Mouse (Mus musculus) stomach, postnatal 0 days (tissue): ENCODE data around the gene Hist3h2ba. TPM values are rescaled to one million over a fixed set of nuclear protein-coding genes. Genes with fewer than 3 reads are reported as not detected.
A peak's percentile ranks its signal among the peaks of the same experiment; 100 is the strongest.

Experiments used
- ATAC-seq: fragments of 200-750 bp; cut with Nextera tagmentation; 2 replicates; pipeline ENCODE4 v1.8.0; 2017; ENCODE audit not compliant: low FRiP score, low TSS enrichment
- DNase-seq: peaks from one replicate; pipeline ENCODE4 v3.0.0-alpha.2; 2016; ENCODE audit warnings: low spot score
- H3K27ac ChIP-seq: fragments of 300-500 bp; sonication (generic); replicated peaks from 2 replicates; pipeline ENCODE4 v1.5.1; 2014; ENCODE audit warnings: mild to moderate bottlenecking, control low read depth
- H3K27me3 ChIP-seq: fragments of 300-500 bp; sonication (generic); 2 replicates; pipeline ENCODE4 v1.6.1; 2014; ENCODE audit warnings: low read length; ENCODE audit not compliant: control insufficient read depth, insufficient read depth
- H3K36me3 ChIP-seq: fragments of 300-500 bp; sonication (generic); 2 replicates; pipeline ENCODE4 v1.6.1; 2014; ENCODE audit warnings: low read length, mixed read lengths; ENCODE audit not compliant: control insufficient read depth, insufficient read depth
- H3K4me1 ChIP-seq: fragments of 300-500 bp; sonication (generic); replicated peaks from 2 replicates; pipeline ENCODE4 v1.6.1; 2014; ENCODE audit warnings: antibody characterized with exemption; ENCODE audit not compliant: control insufficient read depth, insufficient read depth
- H3K4me2 ChIP-seq: fragments of 300-500 bp; sonication (generic); replicated peaks from 2 replicates; pipeline ENCODE4 v1.6.1; 2014; ENCODE audit warnings: low read depth, mild to moderate bottlenecking, control low read depth, moderate library complexity
- H3K4me3 ChIP-seq: fragments of 300-500 bp; sonication (generic); 2 replicates; pipeline ENCODE4 v1.5.1; 2014; ENCODE audit warnings: low read depth, low read length, control low read depth
- H3K9ac ChIP-seq: fragments of 300-500 bp; sonication (generic); 2 replicates; pipeline ENCODE4 v1.6.1; 2014; ENCODE audit warnings: mild to moderate bottlenecking, low read length, control low read depth, mixed read lengths
- H3K9me3 ChIP-seq: fragments of 300-500 bp; sonication (generic); 2 replicates; pipeline ENCODE4 v1.6.1; 2016; ENCODE audit warnings: low read length; ENCODE audit not compliant: control insufficient read depth
- CTCF ChIP-seq: IDR thresholded peaks from 2 replicates; pipeline ENCODE4 v1.5.1; 2016; ENCODE audit warnings: antibody characterized with exemption, low read depth, mild to moderate bottlenecking, moderate library complexity
- EP300 ChIP-seq: optimal IDR thresholded peaks from 2 replicates; pipeline ENCODE3; 2016; ENCODE audit warnings: antibody characterized with exemption
- WGBS: fragments of 180-500 bp; shearing (Covaris S2); extraction: QIAGEN DNeasy Blood & Tissue Kit; methylation state at CpG from one replicate; pipeline ENCODE4 v1.1.7; 2014; 5-methylcytosine and 5-hydroxymethylcytosine counted together
- polyA plus RNA-seq: library from polyadenylated mRNA; unstranded; fragments of >200 nt; fragmentation: Nextera tagmentation; extraction: Ambion mirVana; gene quantifications from 2 replicates; pipeline ENCODE4 v1.2.1, GENCODE M21; 2015

Gene Hist3h2ba
- polyA plus RNA-seq, 1 experiment from 2014 or later, result 7.5 TPM

GRCm38 (mm10) chr11:58913776-58914175 is 34.9 kb upstream of the Hist3h2ba start:
- 54% methylated on average over 1 of the region's 1 CpGs for WGBS
- Histone ChIP-seq H3K9me3 (no peaks in the 10 kb centered on the region), H3K4me3 (no peak overlapping the region), H3K4me2 (no peak overlapping the region), H3K36me3 (no peaks in the 10 kb centered on the region), H3K27me3 (no peaks in the 10 kb centered on the region), H3K4me1 (0 out of 2 replicates have a peak, but pooled peaks cover 3% of the 10 kb centered on the region), H3K27ac (no peak overlapping the region), H3K9ac (no peak overlapping the region)
- TF ChIP-seq CTCF, result no peak
- TF ChIP-seq EP300, result no peak
- DNase-seq (no peak), ATAC-seq (no peak)

GRCm38 (mm10) chr11:58914461-58915028 is 34.2 kb upstream of the Hist3h2ba start:
- TF ChIP-seq EP300 (no peak), CTCF (peak; percentile 83)
- 12% methylated on average over 17 of the region's 17 CpGs for WGBS
- peak; percentile 37 for DNase-seq
- H3K4me2 ChIP-seq, result peak overlapping the region; percentile 79
- peak; percentile 56 for ATAC-seq
- no peaks in the 10 kb centered on the region for H3K27me3 ChIP-seq
- H3K4me1 ChIP-seq, result 0 out of 2 replicates have a peak, but pooled peaks cover 3% of the 10 kb centered on the region
- no peaks in the 10 kb centered on the region for H3K9me3 ChIP-seq
- H3K9ac ChIP-seq, result peak overlapping the region; percentile 58
- no peak overlapping the region for H3K27ac ChIP-seq
- peak overlapping the region; percentile 37 for H3K4me3 ChIP-seq
- no peaks in the 10 kb centered on the region for H3K36me3 ChIP-seq

- H3K9me3 ChIP-seq, result no peaks in the 10 kb centered on the region
These were observed 31.6 kb upstream of the Hist3h2ba start for GRCm38 (mm10) chr11:58916879-58917744.

DNA sequence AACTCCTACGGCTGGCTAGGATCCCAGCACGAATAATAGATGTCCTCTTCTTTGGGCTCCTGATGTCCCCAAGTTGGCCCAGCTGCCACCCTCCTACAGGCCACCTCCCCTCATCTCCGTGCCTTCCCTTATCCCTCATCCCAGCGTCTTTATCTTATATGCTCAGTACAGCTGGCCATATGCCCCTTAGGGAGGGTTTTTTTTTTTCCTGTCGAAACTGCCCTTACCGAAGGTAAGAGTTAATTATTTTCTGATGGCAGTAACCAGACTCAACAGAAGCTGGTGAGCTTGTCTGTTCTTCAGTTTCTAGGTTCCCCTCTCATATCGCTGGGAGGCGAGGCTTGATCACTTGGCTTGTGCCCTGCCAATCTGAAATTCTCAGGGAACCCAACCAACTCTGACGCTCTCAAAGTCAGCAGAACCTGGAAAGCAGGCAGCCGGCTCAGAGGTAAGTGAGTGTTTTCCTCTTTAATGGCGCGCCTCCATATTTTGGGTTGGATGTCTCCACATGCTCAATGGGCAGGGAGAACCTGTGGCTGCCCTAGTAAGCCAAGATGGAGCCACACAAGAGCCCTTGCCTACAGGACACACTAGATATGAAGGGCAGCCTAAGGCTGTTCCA is 30.9 kb upstream of the Hist3h2ba start, which contains the start of gene Btnl10:
Gene Btnl10, plus strand, starts transcription at position 164 of the 622 bp plus-strand sequence.
- no peak within 1 kb of the TSS for H3K4me2 ChIP-seq
- no peaks in the 10 kb centered on the region for H3K36me3 ChIP-seq
- DNase-seq (no peak), ATAC-seq (no peak)
- 0 out of 2 replicates have a peak, but pooled peaks cover 3% of the 10 kb centered on the region for H3K4me1 ChIP-seq
- H3K4me3 ChIP-seq, result no peak within 1 kb of the TSS
- TF ChIP-seq CTCF (no peak), EP300 (no peak)
- no peak within 1 kb of the TSS for H3K9ac ChIP-seq
- WGBS, result 82% methylated on average over 12 of the region's 12 CpGs
- no peak within 1 kb of the TSS for H3K27ac ChIP-seq
- no peaks in the 10 kb centered on the region for H3K27me3 ChIP-seq
- no peaks in the 10 kb centered on the region for H3K9me3 ChIP-seq

More at GRCm38 (mm10) chr11:58916879-58917744, 31.6 kb upstream of the Hist3h2ba start:
- Histone ChIP-seq H3K27ac (no peak overlapping the region), H3K27me3 (no peaks in the 10 kb centered on the region), H3K4me2 (no peak overlapping the region), H3K4me1 (0 out of 2 replicates have a peak, but pooled peaks cover 3% of the 10 kb centered on the region), H3K36me3 (no peaks in the 10 kb centered on the region), H3K4me3 (no peak overlapping the region), H3K9ac (no peak overlapping the region)
- DNase-seq (peak; percentile 49), ATAC-seq (0 out of 2 replicates have a peak, but pooled peaks have one; percentile 14)
- peak; percentile 69 for TF ChIP-seq CTCF
- TF ChIP-seq EP300, result no peak
- WGBS, result 50% methylated on average over 14 of the region's 14 CpGs

GRCm38 (mm10) chr11:58918759-58919158 is 30.0 kb upstream of the Hist3h2ba start:
- no peaks in the 10 kb centered on the region for H3K9me3 ChIP-seq
- H3K36me3 ChIP-seq, result no peaks in the 10 kb centered on the region
- no peak overlapping the region for H3K27ac ChIP-seq
- H3K27me3 ChIP-seq, result no peaks in the 10 kb centered on the region
- no peak overlapping the region for H3K4me2 ChIP-seq
- TF ChIP-seq CTCF, result no peak
- TF ChIP-seq EP300, result no peak
- no peak overlapping the region for H3K9ac ChIP-seq
- H3K4me1 ChIP-seq, result 0 out of 2 replicates have a peak, but pooled peaks cover 3% of the 10 kb centered on the region
- 62% methylated on average over 5 of the region's 5 CpGs for WGBS
- DNase-seq (no peak), ATAC-seq (no peak)
- H3K4me3 ChIP-seq, result no peak overlapping the region
